Mouse (Mus musculus) forebrain, embryonic 11.5 days (tissue): Measurements from ENCODE around the gene Twist2. TPM values are rescaled to one million over a fixed set of nuclear protein-coding genes. Genes with fewer than 3 reads are reported as not detected.

Experiments used
- ATAC-seq: fragments of 200-750 bp; cut with Nextera tagmentation; replicated peaks from 2 replicates; pipeline ENCODE4 v1.8.0; 2017; ENCODE audit warnings: moderate TSS enrichment; ENCODE audit not compliant: low FRiP score
- DNase-seq: peaks from one replicate; pipeline ENCODE4 v3.0.0-alpha.2; 2017; ENCODE audit warnings: low spot score
- H3K27ac ChIP-seq: fragments of 300-500 bp; sonication (generic); 2 replicates; pipeline ENCODE4 v1.5.1; 2014; ENCODE audit warnings: low read depth, low read length
- H3K27me3 ChIP-seq: fragments of 300-500 bp; sonication (generic); 2 replicates; pipeline ENCODE4 v1.6.1; 2014; ENCODE audit warnings: mild to moderate bottlenecking, low read length, mixed read lengths; ENCODE audit not compliant: control insufficient read depth, insufficient read depth
- H3K36me3 ChIP-seq: fragments of 300-500 bp; sonication (generic); 2 replicates; pipeline ENCODE4 v1.6.1; 2014; ENCODE audit warnings: mild to moderate bottlenecking, low read length, moderate library complexity, mixed read lengths; ENCODE audit not compliant: control insufficient read depth, insufficient read depth
- H3K4me1 ChIP-seq: fragments of 300-500 bp; sonication (generic); replicated peaks from 2 replicates; pipeline ENCODE4 v1.6.1; 2014; ENCODE audit warnings: low read length, mixed read lengths; ENCODE audit not compliant: control insufficient read depth, insufficient read depth
- H3K4me2 ChIP-seq: fragments of 300-500 bp; sonication (generic); 2 replicates; pipeline ENCODE4 v1.6.1; 2014; ENCODE audit warnings: low read depth, mild to moderate bottlenecking, low read length, moderate library complexity, mixed read lengths; ENCODE audit not compliant: severe bottlenecking
- H3K4me3 ChIP-seq: fragments of 300-500 bp; sonication (generic); 2 replicates; pipeline ENCODE4 v1.5.1; 2014; ENCODE audit warnings: low read depth, low read length
- H3K9ac ChIP-seq: fragments of 300-500 bp; sonication (generic); 2 replicates; pipeline ENCODE4 v1.6.1; 2014; ENCODE audit warnings: low read length
- H3K9me3 ChIP-seq: fragments of 300-500 bp; sonication (generic); 2 replicates; pipeline ENCODE4 v1.6.1; 2016; ENCODE audit warnings: low read length, mixed read lengths; ENCODE audit not compliant: control insufficient read depth
- WGBS: fragments of 180-500 bp; shearing (Covaris S2); extraction: QIAGEN DNeasy Blood & Tissue Kit; methylation state at CpG from one replicate; pipeline ENCODE4 v1.1.7; 2014; 5-methylcytosine and 5-hydroxymethylcytosine counted together
- polyA plus RNA-seq: library from polyadenylated mRNA; unstranded; fragments of >200 nt; fragmentation: Nextera tagmentation; extraction: Ambion mirVana; gene quantifications from 2 replicates; pipeline ENCODE4 v1.2.1, GENCODE M21; 2014

The Twist2 gene
- polyA plus RNA-seq: 6.4 and 7.9 TPM in 2 replicates

- Histone ChIP-seq H3K9ac (no peak within 1 kb of the TSS; the same call in 1 of the 2 replicates), H3K27me3 (peaks cover 46% of the 10 kb centered on the region), H3K9me3 (no peaks in the 10 kb centered on the region), H3K27ac (no peak within 1 kb of the TSS), H3K4me1 (peaks cover 4% of the 10 kb centered on the region; the same call in 1 of the 2 replicates), H3K4me3 (peak within 1 kb of the TSS; percentile 34), H3K36me3 (no peaks in the 10 kb centered on the region), H3K4me2 (peak within 1 kb of the TSS; percentile 68)
- WGBS: under 1% methylated on average over 73 of the region's 77 CpGs
- DNase-seq (peak; percentile 71), ATAC-seq (no peak)
These were observed at the start of gene Twist2 for GRCm38 (mm10) chr1:91800967-91801843. Twist2 (plus strand) TSS chr1:91801461.

- no peak overlapping the region for H3K4me2 ChIP-seq
- no peaks in the 10 kb centered on the region for H3K9me3 ChIP-seq
- no peak for DNase-seq
- no peak overlapping the region for H3K9ac ChIP-seq
- WGBS: 87% methylated on average over 9 of the region's 9 CpGs
- no peaks in the 10 kb centered on the region for H3K36me3 ChIP-seq
- no peak for ATAC-seq
- H3K4me1 ChIP-seq: no peaks in the 10 kb centered on the region; the same call in 1 of the 2 replicates
- H3K27ac ChIP-seq: no peak overlapping the region
- H3K27me3 ChIP-seq: no peaks in the 10 kb centered on the region; the same call in 1 of the 2 replicates
- H3K4me3 ChIP-seq: no peak overlapping the region
These were observed 48.3 kb upstream of the Twist2 start for GRCm38 (mm10) chr1:91752931-91753330.

- no peak overlapping the region for H3K4me3 ChIP-seq
These were observed 46.2 kb upstream of the Twist2 start for GRCm38 (mm10) chr1:91755102-91755501.

GRCm38 (mm10) chr1:91757292-91757691 lies 44.0 kb upstream of the Twist2 start:
- 63% methylated on average over 16 of the region's 16 CpGs for WGBS
- Histone ChIP-seq H3K4me1 (peaks cover 10% of the 10 kb centered on the region), H3K9me3 (no peaks in the 10 kb centered on the region), H3K4me3 (no peak overlapping the region), H3K9ac (no peak overlapping the region), H3K27me3 (no peaks in the 10 kb centered on the region; the same call in none of the 2 replicates), H3K4me2 (no peak overlapping the region), H3K36me3 (no peaks in the 10 kb centered on the region), H3K27ac (no peak overlapping the region)
- ATAC-seq (no peak), DNase-seq (no peak)

More at GRCm38 (mm10) chr1:91755102-91755501, 46.2 kb upstream of the Twist2 start:
- WGBS: under 1% methylated on average over 9 of the region's 9 CpGs
- Histone ChIP-seq H3K27me3 (no peaks in the 10 kb centered on the region; the same call in none of the 2 replicates), H3K27ac (no peak overlapping the region), H3K4me2 (peak overlapping the region; percentile 41), H3K9ac (peak overlapping the region; percentile 43; the same call in 1 of the 2 replicates), H3K9me3 (no peaks in the 10 kb centered on the region), H3K4me1 (peaks cover 8% of the 10 kb centered on the region), H3K36me3 (no peaks in the 10 kb centered on the region)
- peak; percentile 91 for DNase-seq
- ATAC-seq: peak; percentile 69

- H3K27me3 ChIP-seq: no peaks in the 10 kb centered on the region; the same call in none of the 2 replicates
- no peak for ATAC-seq
- H3K9ac ChIP-seq: no peak overlapping the region
- H3K4me1 ChIP-seq: peaks cover 10% of the 10 kb centered on the region
- WGBS: 36% methylated on average over 2 of the region's 2 CpGs
- no peaks in the 10 kb centered on the region for H3K36me3 ChIP-seq
- H3K27ac ChIP-seq: no peak overlapping the region
- H3K4me3 ChIP-seq: no peak overlapping the region
- no peak for DNase-seq
- H3K9me3 ChIP-seq: no peaks in the 10 kb centered on the region
- H3K4me2 ChIP-seq: no peak overlapping the region
These were observed 43.1 kb upstream of the Twist2 start for GRCm38 (mm10) chr1:91758143-91758542.

- Histone ChIP-seq H3K27me3 (no peaks in the 10 kb centered on the region; the same call in none of the 2 replicates), H3K4me2 (peak overlapping the region; percentile 15; the same call in 1 of the 2 replicates)
These were observed 42.4 kb upstream of the Twist2 start for GRCm38 (mm10) chr1:91758600-91759515.

GRCm38 (mm10) chr1:91760140-91760986 lies 40.9 kb upstream of the Twist2 start:
- Histone ChIP-seq H3K27me3 (no peaks in the 10 kb centered on the region; the same call in none of the 2 replicates), H3K36me3 (no peaks in the 10 kb centered on the region), H3K9me3 (no peaks in the 10 kb centered on the region), H3K27ac (0 out of 2 replicates have a peak overlapping the region, but pooled peaks have one; percentile 8), H3K4me2 (no peak overlapping the region), H3K4me3 (no peak overlapping the region), H3K9ac (no peak overlapping the region), H3K4me1 (peaks cover 10% of the 10 kb centered on the region)
- WGBS: 49% methylated on average over 14 of the region's 14 CpGs
- no peak for DNase-seq
- peak; percentile 46; the same call in 1 of the 2 replicates for ATAC-seq

More at GRCm38 (mm10) chr1:91758600-91759515, 42.4 kb upstream of the Twist2 start:
- Histone ChIP-seq H3K4me3 (no peak overlapping the region), H3K9ac (no peak overlapping the region), H3K27ac (peak overlapping the region; percentile 20; the same call in 1 of the 2 replicates), H3K4me1 (peaks cover 10% of the 10 kb centered on the region), H3K36me3 (no peaks in the 10 kb centered on the region), H3K9me3 (no peaks in the 10 kb centered on the region)
- DNase-seq (no peak), ATAC-seq (no peak)
- 25% methylated on average over 12 of the region's 12 CpGs for WGBS
